Mouse (Mus musculus): ENCODE measurements around the gene Kpna7. TPM values are rescaled to one million over a fixed set of nuclear protein-coding genes. Genes with fewer than 3 reads are reported as not detected.
"Not testable (repeated sequence)": the region's sequence is repeated elsewhere in the genome, so short reads cannot be mapped to it uniquely, and the experiment has no call there.

Gene Kpna7
- polyA plus RNA-seq, 1 experiment from 2014 or later, result not detected

DNA sequence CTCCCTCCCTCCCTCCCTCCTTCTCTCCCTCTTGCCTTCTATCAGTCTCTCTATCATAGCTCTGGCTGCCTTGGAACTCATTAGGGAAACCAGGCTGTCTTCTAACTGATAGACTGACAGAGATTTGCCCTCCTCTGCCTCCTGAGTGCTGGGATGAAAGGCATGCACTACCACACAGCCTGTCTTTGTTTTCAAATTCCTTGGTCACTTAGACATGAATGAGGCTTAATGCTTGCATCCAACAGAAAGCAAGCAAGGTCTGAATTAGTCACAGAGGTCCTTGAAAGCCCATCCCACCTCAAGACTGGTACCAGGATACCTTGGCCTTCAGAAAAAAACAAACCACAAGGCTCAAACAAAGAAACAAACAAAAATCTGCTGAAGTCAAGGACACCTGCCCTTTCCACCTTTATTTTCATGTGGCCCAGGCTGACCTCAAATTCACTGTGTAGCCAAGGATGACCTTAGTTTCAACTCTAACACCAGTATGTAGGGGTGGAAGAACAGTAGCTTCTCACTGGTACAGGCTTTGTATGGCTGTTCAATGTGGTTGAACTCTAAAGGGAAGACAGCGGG, 19.0 kb downstream of the Kpna7 start:
- no peak overlapping the region for H3K27ac ChIP-seq (replicated peaks)
- H3K4me3 ChIP-seq, result no peak overlapping the region
- H3K4me2 ChIP-seq, result no peak overlapping the region
- H3K4me1 ChIP-seq (replicated peaks), result no peaks in the 10 kb centered on the region
- no peak overlapping the region for H3K9ac ChIP-seq
- no peak for ATAC-seq (ENCODE audit: low FRiP score, low read depth)
- WGBS, result 94% methylated on average over 1 of the region's 1 CpGs
- no peaks in the 10 kb centered on the region for H3K36me3 ChIP-seq
- H3K27me3 ChIP-seq, result 0 out of 2 replicates have a peak, but pooled peaks cover 3% of the 10 kb centered on the region
- no peaks in the 10 kb centered on the region for H3K9me3 ChIP-seq

GRCm38 (mm10) chr5:145059524-145059923, 24.3 kb downstream of the Kpna7 start:
- Histone ChIP-seq H3K9ac (no peak overlapping the region), H3K27me3 (no peaks in the 10 kb centered on the region), H3K4me1 (replicated peaks) (no peaks in the 10 kb centered on the region), H3K4me3 (no peak overlapping the region), H3K4me2 (no peak overlapping the region), H3K9me3 (no peaks in the 10 kb centered on the region), H3K27ac (replicated peaks) (no peak overlapping the region), H3K36me3 (no peaks in the 10 kb centered on the region)
- WGBS, result 71% methylated on average over 2 of the region's 2 CpGs
- no peak for ATAC-seq (ENCODE audit: low FRiP score, low read depth)

- H3K27ac ChIP-seq (replicated peaks), result no peak overlapping the region
- no peaks in the 10 kb centered on the region for H3K4me1 ChIP-seq (replicated peaks)
- no peak overlapping the region for H3K4me2 ChIP-seq
- WGBS, result 88% methylated on average over 7 of the region's 7 CpGs
- H3K9ac ChIP-seq, result no peak overlapping the region
- no peak for ATAC-seq (ENCODE audit: low FRiP score, low read depth)
- no peaks in the 10 kb centered on the region for H3K9me3 ChIP-seq
- H3K36me3 ChIP-seq, result no peaks in the 10 kb centered on the region
- no peaks in the 10 kb centered on the region for H3K27me3 ChIP-seq
- H3K4me3 ChIP-seq, result no peak overlapping the region
Observed at GRCm38 (mm10) chr5:145058722-145059121, 25.1 kb downstream of the Kpna7 start.

DNA sequence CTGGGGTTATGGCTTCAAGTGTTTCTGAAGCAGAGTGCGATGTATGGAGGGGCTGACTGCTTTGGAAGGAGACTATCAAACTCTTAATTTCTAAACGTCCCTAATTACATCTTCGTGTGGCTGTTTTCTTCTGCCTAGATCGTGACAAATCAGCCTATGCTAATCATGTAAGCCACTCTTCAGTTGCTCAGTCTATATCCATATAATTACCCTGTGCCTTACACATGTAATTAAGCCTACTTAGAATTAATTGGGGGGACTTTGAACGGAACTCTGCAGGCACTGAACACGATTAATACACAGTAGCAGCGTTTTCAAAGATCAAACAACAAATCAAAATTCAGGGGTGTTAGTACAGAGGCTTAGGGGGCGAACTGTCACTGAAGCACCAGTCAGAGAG, 25.9 kb downstream of the Kpna7 start:
- no peaks in the 10 kb centered on the region for H3K4me1 ChIP-seq (replicated peaks)
- H3K9me3 ChIP-seq, result no peaks in the 10 kb centered on the region
- no peak overlapping the region for H3K27ac ChIP-seq (replicated peaks)
- 76% methylated on average over 8 of the region's 8 CpGs for WGBS
- no peaks in the 10 kb centered on the region for H3K27me3 ChIP-seq
- no peak overlapping the region for H3K4me2 ChIP-seq
- ATAC-seq (ENCODE audit: low FRiP score, low read depth), result no peak
- no peak overlapping the region for H3K9ac ChIP-seq
- H3K36me3 ChIP-seq, result no peaks in the 10 kb centered on the region
- no peak overlapping the region for H3K4me3 ChIP-seq

DNA sequence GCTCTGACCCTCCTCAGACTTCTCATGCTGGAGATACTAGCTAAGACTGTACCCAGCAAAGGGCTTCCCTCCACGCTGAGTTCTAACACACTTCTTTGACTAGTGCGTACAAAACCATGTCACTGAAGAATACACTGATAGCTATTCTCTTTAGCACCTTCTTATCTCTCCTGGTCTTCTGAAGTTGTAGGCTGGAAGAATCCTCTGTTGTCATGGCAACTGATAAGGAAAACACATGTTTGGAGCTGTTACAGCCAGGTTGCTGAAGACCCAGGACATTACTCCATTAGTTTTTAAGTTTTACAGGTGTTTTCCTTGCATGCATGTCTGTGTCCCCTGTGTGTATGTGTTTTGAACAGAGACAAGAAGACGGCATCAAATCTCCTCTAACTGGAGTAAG, 29.6 kb downstream of the Kpna7 start:
- not testable (repeated sequence) for H3K9me3 ChIP-seq; H3K27me3 ChIP-seq; H3K4me1 ChIP-seq (replicated peaks); H3K27ac ChIP-seq (replicated peaks); H3K4me3 ChIP-seq; H3K36me3 ChIP-seq; H3K9ac ChIP-seq; ATAC-seq (ENCODE audit: low FRiP score, low read depth); H3K4me2 ChIP-seq
- 93% methylated on average over 3 of the region's 3 CpGs for WGBS

GRCm38 (mm10) chr5:145042690-145043089, 41.1 kb downstream of the Kpna7 start, which contains the start of gene 1700018F24Rik:
Gene 1700018F24Rik, plus strand, starts transcription at chr5:145042990.
- not testable (repeated sequence) for H3K9ac ChIP-seq; H3K9me3 ChIP-seq; H3K36me3 ChIP-seq; H3K4me3 ChIP-seq; H3K4me1 ChIP-seq (replicated peaks); H3K27me3 ChIP-seq; H3K4me2 ChIP-seq; H3K27ac ChIP-seq (replicated peaks); ATAC-seq (ENCODE audit: low FRiP score, low read depth)
- WGBS, result 82% methylated on average over 3 of the region's 3 CpGs

- Histone ChIP-seq H3K27ac (replicated peaks) (no peak overlapping the region), H3K9ac (no peak overlapping the region), H3K4me2 (no peak overlapping the region), H3K4me3 (no peak overlapping the region), H3K36me3 (no peaks in the 10 kb centered on the region), H3K4me1 (replicated peaks) (no peaks in the 10 kb centered on the region), H3K27me3 (no peaks in the 10 kb centered on the region), H3K9me3 (no peaks in the 10 kb centered on the region)
- no peak for ATAC-seq (ENCODE audit: low FRiP score, low read depth)
- WGBS, result 40% methylated on average over 4 of the region's 4 CpGs
Observed at GRCm38 (mm10) chr5:145041628-145042027, 42.2 kb downstream of the Kpna7 start.

DNA sequence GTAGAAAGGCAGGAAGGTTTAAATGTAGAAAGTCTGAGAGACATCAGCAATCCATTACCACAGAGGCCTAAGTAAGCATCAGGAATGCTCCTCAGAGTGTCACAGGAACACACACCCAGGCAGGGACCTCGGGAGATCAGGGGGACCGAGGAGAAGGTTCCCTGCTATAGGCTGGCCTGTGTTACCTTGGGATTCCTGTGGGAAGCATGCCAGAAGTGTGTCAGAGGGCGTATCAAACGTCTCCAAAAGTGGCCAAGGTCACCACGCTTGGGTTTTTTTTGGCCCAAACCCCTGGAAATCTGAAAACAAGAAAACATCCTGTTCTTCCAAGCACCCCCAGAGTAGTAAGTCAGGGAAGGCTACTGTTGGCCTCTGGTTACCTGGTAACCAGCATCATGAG, 51.4 kb downstream of the Kpna7 start, which contains the start of gene Gm4871:
Gm4871 (minus strand) TSS at position 364 of the 400 bp plus-strand sequence.
- not testable (repeated sequence) for H3K4me2 ChIP-seq; H3K4me1 ChIP-seq (replicated peaks); H3K4me3 ChIP-seq; H3K36me3 ChIP-seq; H3K27ac ChIP-seq (replicated peaks); H3K27me3 ChIP-seq; H3K9me3 ChIP-seq; H3K9ac ChIP-seq; ATAC-seq (ENCODE audit: low FRiP score, low read depth)
- 78% methylated on average over 5 of the region's 5 CpGs for WGBS

- not testable (repeated sequence) for H3K27ac ChIP-seq (replicated peaks); H3K4me3 ChIP-seq; H3K9ac ChIP-seq; H3K4me1 ChIP-seq (replicated peaks); ATAC-seq (ENCODE audit: low FRiP score, low read depth); H3K27me3 ChIP-seq; H3K9me3 ChIP-seq; H3K36me3 ChIP-seq; H3K4me2 ChIP-seq
- WGBS, result 86% methylated on average over 1 of the region's 1 CpGs
Observed at GRCm38 (mm10) chr5:145030476-145030875, 53.4 kb downstream of the Kpna7 start.

DNA sequence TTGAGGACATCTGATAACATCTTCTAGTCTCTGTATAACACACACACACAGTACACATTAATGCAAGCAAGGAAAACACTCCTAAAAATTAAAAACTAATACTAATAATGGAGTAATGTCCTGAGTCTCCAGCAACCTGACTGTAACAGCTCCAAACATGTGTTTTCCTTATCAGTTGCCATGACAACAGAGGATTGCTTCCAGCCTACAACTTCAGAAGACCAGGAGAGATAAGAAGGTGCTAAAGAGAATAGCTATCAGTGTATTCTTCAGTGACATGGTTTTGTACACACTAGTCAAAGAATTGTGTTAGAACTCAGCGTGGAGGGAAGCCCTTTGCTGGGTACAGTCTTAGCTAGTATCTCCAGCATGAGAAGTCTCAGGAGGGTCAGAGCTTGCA, 63.1 kb downstream of the Kpna7 start:
- ATAC-seq (ENCODE audit: low FRiP score, low read depth); H3K4me3 ChIP-seq; H3K4me1 ChIP-seq (replicated peaks); H3K9me3 ChIP-seq; H3K9ac ChIP-seq; H3K27ac ChIP-seq (replicated peaks); H3K27me3 ChIP-seq; H3K36me3 ChIP-seq; H3K4me2 ChIP-seq: not testable (repeated sequence)
- WGBS, result 81% methylated on average over 1 of the region's 1 CpGs

DNA sequence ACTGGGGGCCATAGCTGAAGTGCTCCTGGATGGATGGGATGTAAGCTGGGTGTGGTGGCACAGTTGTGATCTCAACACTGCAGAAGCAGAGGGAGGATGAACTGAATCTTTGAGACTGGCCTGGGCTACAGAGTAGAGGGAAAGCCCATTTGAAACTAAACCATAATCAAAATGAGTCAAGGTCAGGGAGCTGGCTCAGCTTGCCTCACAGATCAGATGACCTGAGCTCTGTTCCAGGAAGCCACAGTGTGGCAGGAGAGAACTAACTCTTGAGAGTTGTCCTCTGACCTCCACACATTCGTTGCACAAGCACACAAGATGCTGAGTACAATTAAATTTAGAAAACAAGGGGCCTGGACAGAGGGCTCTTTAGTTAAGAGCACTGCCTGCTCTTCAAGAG, 63.6 kb downstream of the Kpna7 start:
- H3K27me3 ChIP-seq; H3K27ac ChIP-seq (replicated peaks); H3K36me3 ChIP-seq; H3K4me2 ChIP-seq; H3K4me1 ChIP-seq (replicated peaks); H3K4me3 ChIP-seq; H3K9me3 ChIP-seq; ATAC-seq (ENCODE audit: low FRiP score, low read depth); H3K9ac ChIP-seq: not testable (repeated sequence)
- 36% methylated on average over 1 of the region's 1 CpGs for WGBS

- not testable (repeated sequence) for ATAC-seq (ENCODE audit: low FRiP score, low read depth); H3K27me3 ChIP-seq; H3K4me1 ChIP-seq (replicated peaks); H3K4me3 ChIP-seq; H3K36me3 ChIP-seq; H3K9ac ChIP-seq; H3K9me3 ChIP-seq; H3K4me2 ChIP-seq; H3K27ac ChIP-seq (replicated peaks)
- WGBS, result 31% methylated on average over 2 of the region's 2 CpGs
Observed at GRCm38 (mm10) chr5:145016761-145017160, 67.1 kb downstream of the Kpna7 start.

- ATAC-seq (ENCODE audit: low FRiP score, low read depth), result no peak
- H3K4me1 ChIP-seq (replicated peaks), result no peaks in the 10 kb centered on the region
- no peak overlapping the region for H3K9ac ChIP-seq
- H3K36me3 ChIP-seq, result no peaks in the 10 kb centered on the region
- H3K9me3 ChIP-seq, result no peaks in the 10 kb centered on the region
- 89% methylated on average over 1 of the region's 1 CpGs for WGBS
- H3K4me3 ChIP-seq, result no peak overlapping the region
- no peak overlapping the region for H3K4me2 ChIP-seq
- no peak overlapping the region for H3K27ac ChIP-seq (replicated peaks)
- H3K27me3 ChIP-seq, result no peaks in the 10 kb centered on the region
Observed at GRCm38 (mm10) chr5:145014278-145014677, 69.6 kb downstream of the Kpna7 start.

All from hindbrain, embryonic 15.5 days (tissue).